Mouse (Mus musculus) T-helper 2 cell (primary cell): ENCODE measurements around the gene Mbl1.

ENCODE experiments used
- in situ Hi-C: fragments of 300-600 bp; cut with MboI, MseI; formaldehyde crosslinking; loops from one replicate; pipeline ENCODE4 v1.15.1; 2025; ENCODE audit warnings: high pct_unique_total_duplicates

Gene Mbl1

GRCm38 (mm10) chr14:41189496-41189895, 38.2 kb downstream of the Mbl1 start:
- in situ Hi-C loops: no loop called here

- in situ Hi-C loops: no loop called here
These were observed 46.9 kb downstream of the Mbl1 start for GRCm38 (mm10) chr14:41198037-41198730.
